Mouse (Mus musculus) midbrain, embryonic 11.5 days (tissue): ENCODE results near the gene Styk1. TPM values are rescaled to one million over a fixed set of nuclear protein-coding genes. Genes with fewer than 3 reads are reported as not detected.

ENCODE experiments used
- ATAC-seq: fragments of 200-750 bp; cut with Nextera tagmentation; 2 replicates; pipeline ENCODE4 v1.8.0; 2017; ENCODE audit warnings: moderate TSS enrichment, moderate library complexity; ENCODE audit not compliant: low FRiP score
- DNase-seq: peaks from one replicate; pipeline ENCODE4 v3.0.0; 2015; ENCODE audit warnings: low spot score; ENCODE audit errors: missing footprints
- H3K27ac ChIP-seq: fragments of 300-500 bp; sonication (generic); 2 replicates; pipeline ENCODE4 v1.5.1; 2014; ENCODE audit warnings: low read depth, low read length
- H3K27me3 ChIP-seq: fragments of 300-500 bp; sonication (generic); 2 replicates; pipeline ENCODE4 v1.6.1; 2014; ENCODE audit warnings: mild to moderate bottlenecking, low read length, moderate library complexity, mixed read lengths; ENCODE audit not compliant: control insufficient read depth, insufficient read depth
- H3K36me3 ChIP-seq: fragments of 300-500 bp; sonication (generic); 2 replicates; pipeline ENCODE4 v1.6.1; 2014; ENCODE audit warnings: mild to moderate bottlenecking, low read length, moderate library complexity, mixed read lengths; ENCODE audit not compliant: control insufficient read depth, insufficient read depth
- H3K4me1 ChIP-seq: fragments of 300-500 bp; sonication (generic); 2 replicates; pipeline ENCODE4 v1.6.1; 2014; ENCODE audit warnings: low read length; ENCODE audit not compliant: control insufficient read depth, insufficient read depth
- H3K4me2 ChIP-seq: fragments of 300-500 bp; sonication (generic); 2 replicates; pipeline ENCODE4 v1.6.1; 2014; ENCODE audit warnings: mild to moderate bottlenecking, moderate library complexity
- H3K4me3 ChIP-seq: fragments of 300-500 bp; sonication (generic); 2 replicates; pipeline ENCODE4 v1.5.1; 2014; ENCODE audit warnings: low read depth, low read length
- H3K9ac ChIP-seq: fragments of 300-500 bp; sonication (generic); 2 replicates; pipeline ENCODE4 v1.6.1; 2014; ENCODE audit warnings: low read length
- H3K9me3 ChIP-seq: fragments of 300-500 bp; sonication (generic); 2 replicates; pipeline ENCODE4 v1.6.1; 2016; ENCODE audit warnings: low read length; ENCODE audit not compliant: control insufficient read depth
- WGBS: fragments of 180-500 bp; shearing (Covaris S2); extraction: QIAGEN DNeasy Blood & Tissue Kit; methylation state at CpG from one replicate; pipeline ENCODE4 v1.1.7; 2014; 5-methylcytosine and 5-hydroxymethylcytosine counted together
- polyA plus RNA-seq: library from polyadenylated mRNA; unstranded; fragments of >200 nt; fragmentation: Nextera tagmentation; extraction: Ambion mirVana; gene quantifications from 2 replicates; pipeline ENCODE4 v1.2.1, GENCODE M21; 2014

Gene Styk1
- polyA plus RNA-seq, 1 experiment from 2014 or later, result 0.86 TPM

DNA sequence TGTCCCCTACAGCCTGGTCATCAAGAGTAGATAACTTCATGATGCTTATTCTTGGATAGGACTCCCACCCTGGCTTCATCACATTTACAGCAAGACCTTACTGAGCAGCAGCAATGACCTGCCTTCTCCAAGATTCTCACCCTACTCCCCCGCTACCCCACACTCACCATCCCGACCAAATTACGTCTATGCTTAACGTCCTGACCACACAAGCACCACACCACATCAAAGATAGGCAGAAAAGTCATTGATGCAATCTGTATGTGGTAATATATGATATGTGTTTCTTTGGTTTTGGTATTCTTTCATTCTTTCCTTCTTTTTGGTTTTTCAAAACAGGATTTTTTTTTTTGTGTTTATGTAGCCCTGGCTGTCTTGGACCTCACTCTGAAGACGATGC lies 19.8 kb upstream of the Styk1 start:
- no peak for ATAC-seq
- no peaks in the 10 kb centered on the region for H3K9me3 ChIP-seq
- H3K4me1 ChIP-seq, result no peaks in the 10 kb centered on the region
- H3K27ac ChIP-seq, result no peak overlapping the region
- H3K4me3 ChIP-seq, result no peak overlapping the region
- H3K27me3 ChIP-seq, result no peaks in the 10 kb centered on the region
- 96% methylated on average over 5 of the region's 5 CpGs for WGBS
- H3K36me3 ChIP-seq, result peaks cover 11% of the 10 kb centered on the region; the same call in 1 of the 2 replicates
- H3K4me2 ChIP-seq, result no peak overlapping the region
- no peak overlapping the region for H3K9ac ChIP-seq
- no peak for DNase-seq

DNA sequence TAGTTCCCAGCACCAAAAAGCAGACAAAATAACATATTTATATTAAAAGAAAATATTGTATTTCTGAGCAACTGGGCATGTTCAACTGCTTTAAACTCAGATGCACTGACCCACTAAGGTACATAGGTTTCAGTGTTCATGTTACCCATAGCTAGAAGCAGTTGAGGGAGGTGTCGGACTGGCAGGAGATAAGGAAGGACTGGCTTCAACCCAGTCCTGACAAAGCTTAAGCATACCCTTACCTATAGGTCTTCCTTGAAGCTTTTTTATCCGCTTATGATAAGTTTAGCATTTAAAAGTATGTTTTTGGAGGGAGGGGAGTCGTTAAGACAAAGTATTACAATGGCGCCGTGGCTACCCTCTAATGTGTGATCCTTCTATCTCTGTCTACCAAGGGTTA lies 17.4 kb upstream of the Styk1 start:
- peaks cover 14% of the 10 kb centered on the region for H3K36me3 ChIP-seq
- 93% methylated on average over 5 of the region's 5 CpGs for WGBS
- no peak overlapping the region for H3K4me3 ChIP-seq
- DNase-seq, result no peak
- no peak for ATAC-seq
- H3K4me2 ChIP-seq, result no peak overlapping the region
- no peaks in the 10 kb centered on the region for H3K4me1 ChIP-seq
- H3K27me3 ChIP-seq, result no peaks in the 10 kb centered on the region
- no peak overlapping the region for H3K27ac ChIP-seq
- no peak overlapping the region for H3K9ac ChIP-seq
- no peaks in the 10 kb centered on the region for H3K9me3 ChIP-seq

DNA sequence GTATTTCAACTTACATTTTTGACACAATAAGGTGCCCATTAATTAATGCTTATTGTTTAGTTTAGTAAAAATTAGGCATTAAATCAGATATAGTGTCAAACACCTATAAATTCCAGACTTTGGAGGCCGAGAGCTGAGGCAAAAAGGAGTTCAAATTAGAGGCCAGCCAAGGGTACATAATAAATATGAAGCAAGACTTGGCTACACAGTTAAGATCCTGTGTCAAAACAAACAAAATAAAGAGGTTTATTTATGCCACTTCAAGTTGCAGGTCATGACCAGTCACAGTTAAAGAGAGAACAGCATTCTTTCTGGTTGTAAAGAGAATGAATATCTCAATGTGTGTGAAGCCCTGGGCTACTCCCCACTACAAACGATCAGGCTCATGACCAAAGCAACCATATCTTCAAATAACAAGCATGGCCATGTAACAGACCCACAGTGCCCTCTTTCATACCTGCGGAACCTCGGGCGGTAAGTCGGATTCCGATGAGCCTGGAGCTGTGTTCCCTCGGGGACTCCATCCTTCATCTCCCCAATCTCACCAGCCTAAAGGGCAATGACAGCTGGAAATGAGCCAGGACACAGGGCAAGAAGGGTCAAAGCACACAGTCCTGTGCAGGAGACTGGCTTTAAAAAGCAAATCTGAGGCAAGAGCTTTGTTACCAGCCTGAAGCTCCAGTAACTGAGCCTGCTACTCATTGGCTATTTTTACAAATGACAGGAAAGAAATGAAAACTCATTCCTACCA lies 16.6 kb upstream of the Styk1 start:
- peaks cover 9% of the 10 kb centered on the region for H3K36me3 ChIP-seq
- H3K27me3 ChIP-seq, result no peaks in the 10 kb centered on the region
- H3K9me3 ChIP-seq, result no peaks in the 10 kb centered on the region
- no peak for ATAC-seq
- H3K4me2 ChIP-seq, result no peak overlapping the region
- no peaks in the 10 kb centered on the region for H3K4me1 ChIP-seq
- no peak overlapping the region for H3K27ac ChIP-seq
- no peak overlapping the region for H3K4me3 ChIP-seq
- WGBS, result 91% methylated on average over 8 of the region's 8 CpGs
- H3K9ac ChIP-seq, result no peak overlapping the region
- peak; percentile 53 for DNase-seq

DNA sequence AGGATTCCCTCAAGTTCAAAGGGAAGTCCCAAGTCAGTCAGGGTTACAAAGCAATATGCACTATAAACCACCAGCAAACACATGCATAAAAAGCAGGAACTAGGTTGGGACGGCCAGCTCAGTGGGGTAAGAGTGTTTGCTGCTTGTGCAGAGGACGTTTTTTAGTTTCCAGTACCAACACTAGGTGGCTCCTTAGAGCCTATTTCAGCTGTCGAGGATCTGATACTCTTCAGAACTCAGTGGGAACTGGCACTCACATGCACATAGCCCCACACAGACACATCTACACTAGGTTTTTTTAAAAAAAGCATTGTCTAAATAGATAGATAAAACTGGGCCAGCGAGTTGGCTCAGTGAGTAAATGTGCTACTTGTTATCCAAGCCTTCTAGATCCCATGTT lies 13.7 kb upstream of the Styk1 start:
- DNase-seq (peak; percentile 71), ATAC-seq (peak; percentile 50; the same call in 1 of the 2 replicates)
- no peak overlapping the region for H3K4me3 ChIP-seq
- peaks cover 7% of the 10 kb centered on the region for H3K36me3 ChIP-seq
- H3K9ac ChIP-seq, result no peak overlapping the region
- H3K4me1 ChIP-seq, result no peaks in the 10 kb centered on the region
- no peaks in the 10 kb centered on the region for H3K9me3 ChIP-seq
- no peaks in the 10 kb centered on the region for H3K27me3 ChIP-seq
- 50% methylated on average over 4 of the region's 4 CpGs for WGBS
- no peak overlapping the region for H3K4me2 ChIP-seq
- no peak overlapping the region for H3K27ac ChIP-seq

DNA sequence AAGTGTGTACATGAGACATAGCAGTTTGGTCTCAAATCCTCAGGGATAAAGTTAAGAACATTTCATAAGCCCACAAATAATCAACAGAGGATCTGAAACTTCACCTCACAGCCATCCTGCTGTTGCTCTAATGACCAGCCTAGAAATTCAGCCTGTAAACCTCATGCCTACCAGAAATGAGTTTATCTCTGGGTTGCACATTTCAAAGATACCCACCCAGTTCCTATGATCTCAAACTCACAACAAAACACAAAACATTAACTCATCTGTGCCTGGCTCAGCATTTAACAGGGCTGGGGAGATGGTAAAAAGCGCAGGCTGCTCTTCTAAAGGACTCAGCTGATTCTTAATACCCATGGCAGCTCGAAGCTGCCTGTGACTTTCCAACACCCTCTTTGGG lies 11.0 kb upstream of the Styk1 start:
- Histone ChIP-seq H3K4me3 (no peak overlapping the region), H3K9ac (no peak overlapping the region), H3K27me3 (no peaks in the 10 kb centered on the region), H3K27ac (no peak overlapping the region), H3K9me3 (no peaks in the 10 kb centered on the region), H3K36me3 (peaks cover 7% of the 10 kb centered on the region), H3K4me2 (no peak overlapping the region), H3K4me1 (no peaks in the 10 kb centered on the region)
- DNase-seq (no peak), ATAC-seq (no peak)
- WGBS, result 88% methylated on average over 2 of the region's 2 CpGs

DNA sequence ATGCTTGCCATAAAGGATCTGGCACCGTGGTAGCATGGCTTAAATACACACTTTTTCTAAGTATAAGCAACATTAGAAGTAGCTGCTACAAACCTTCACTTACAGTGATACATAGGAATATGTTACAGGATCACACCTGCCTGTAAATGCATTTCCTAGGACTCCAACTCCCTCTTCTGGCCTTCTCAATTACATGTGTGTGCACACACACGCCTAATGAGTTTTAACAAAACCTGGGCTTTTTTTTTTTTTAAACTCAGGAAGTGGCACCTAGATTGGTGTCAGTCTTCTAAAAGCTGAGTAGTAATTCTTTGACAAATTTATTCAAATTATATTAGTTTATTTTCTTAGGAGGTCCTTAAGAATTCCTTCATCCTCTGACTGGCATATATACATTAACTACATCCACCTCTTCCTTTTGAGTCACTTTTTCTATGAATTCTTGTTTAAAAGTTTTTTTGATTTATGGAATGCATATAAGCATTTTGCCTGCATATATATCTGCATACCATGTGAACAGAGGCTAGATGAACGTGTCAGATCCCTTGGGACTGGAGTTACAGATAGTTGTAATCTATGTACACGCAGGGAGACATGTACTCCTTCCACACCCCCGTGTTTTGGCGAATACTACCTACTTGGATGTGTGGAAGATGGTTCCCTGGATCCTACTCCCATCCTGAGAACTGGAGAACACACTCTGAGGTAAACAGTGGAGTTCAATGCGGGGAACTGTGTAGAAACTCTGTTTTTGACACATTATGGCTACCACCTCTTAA lies 9.8 kb upstream of the Styk1 start:
- no peak overlapping the region for H3K27ac ChIP-seq
- no peak overlapping the region for H3K9ac ChIP-seq
- H3K4me2 ChIP-seq, result no peak overlapping the region
- peaks cover 6% of the 10 kb centered on the region for H3K36me3 ChIP-seq
- no peak for ATAC-seq
- H3K9me3 ChIP-seq, result no peaks in the 10 kb centered on the region
- no peaks in the 10 kb centered on the region for H3K27me3 ChIP-seq
- H3K4me1 ChIP-seq, result no peaks in the 10 kb centered on the region
- no peak overlapping the region for H3K4me3 ChIP-seq
- DNase-seq, result no peak
- WGBS, result 83% methylated on average over 7 of the region's 7 CpGs

DNA sequence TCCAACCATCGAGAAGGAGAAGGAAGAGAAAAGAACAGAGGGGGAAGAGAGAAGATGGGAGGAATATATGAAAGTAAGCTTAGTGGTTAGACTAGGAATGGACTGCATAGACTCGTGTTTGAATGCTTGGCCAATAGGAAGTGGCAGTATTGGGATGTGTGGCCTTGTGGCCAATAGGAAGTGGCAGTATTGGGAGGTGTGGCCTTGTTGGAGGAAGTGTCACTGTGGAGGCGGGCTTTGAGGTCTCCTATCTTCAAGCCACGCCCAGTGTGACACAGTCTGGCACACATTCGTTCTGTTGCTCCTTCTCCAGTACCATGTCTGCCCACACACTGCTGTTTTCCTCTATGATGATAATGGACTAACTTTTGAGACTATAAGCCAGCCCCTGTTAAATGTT lies 7.3 kb upstream of the Styk1 start:
- 77% methylated on average over 5 of the region's 5 CpGs for WGBS
- DNase-seq, result no peak
- Histone ChIP-seq H3K4me2 (no peak overlapping the region), H3K4me1 (no peaks in the 10 kb centered on the region), H3K36me3 (no peaks in the 10 kb centered on the region), H3K27me3 (no peaks in the 10 kb centered on the region), H3K27ac (no peak overlapping the region), H3K4me3 (no peak overlapping the region), H3K9me3 (no peaks in the 10 kb centered on the region), H3K9ac (no peak overlapping the region)
- ATAC-seq, result peak; percentile 55

DNA sequence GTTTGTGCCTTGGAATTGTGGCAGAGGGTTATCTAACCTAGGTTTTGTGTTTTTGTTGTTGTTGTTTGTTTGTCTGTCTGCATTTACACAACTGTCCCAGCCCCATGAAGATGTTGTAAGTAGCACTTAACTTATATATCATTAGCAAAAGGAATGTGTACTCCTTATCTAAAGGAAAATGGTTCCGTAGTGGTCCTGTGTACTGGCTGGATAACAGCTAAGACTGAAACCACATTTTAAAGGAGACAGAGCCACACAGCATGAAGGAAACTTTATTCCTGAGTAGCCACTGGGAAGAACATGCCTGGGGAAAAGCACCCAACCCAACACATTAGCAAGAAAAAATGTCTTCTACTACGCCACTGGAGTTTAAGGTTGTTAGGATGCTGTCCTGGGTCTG lies 6.1 kb upstream of the Styk1 start:
- WGBS, result 87% methylated on average over 2 of the region's 2 CpGs
- H3K27me3 ChIP-seq, result no peaks in the 10 kb centered on the region
- no peak for ATAC-seq
- H3K9me3 ChIP-seq, result no peaks in the 10 kb centered on the region
- H3K36me3 ChIP-seq, result no peaks in the 10 kb centered on the region
- H3K4me2 ChIP-seq, result no peak overlapping the region
- no peak for DNase-seq
- no peak overlapping the region for H3K9ac ChIP-seq
- no peak overlapping the region for H3K27ac ChIP-seq
- no peaks in the 10 kb centered on the region for H3K4me1 ChIP-seq
- no peak overlapping the region for H3K4me3 ChIP-seq

DNA sequence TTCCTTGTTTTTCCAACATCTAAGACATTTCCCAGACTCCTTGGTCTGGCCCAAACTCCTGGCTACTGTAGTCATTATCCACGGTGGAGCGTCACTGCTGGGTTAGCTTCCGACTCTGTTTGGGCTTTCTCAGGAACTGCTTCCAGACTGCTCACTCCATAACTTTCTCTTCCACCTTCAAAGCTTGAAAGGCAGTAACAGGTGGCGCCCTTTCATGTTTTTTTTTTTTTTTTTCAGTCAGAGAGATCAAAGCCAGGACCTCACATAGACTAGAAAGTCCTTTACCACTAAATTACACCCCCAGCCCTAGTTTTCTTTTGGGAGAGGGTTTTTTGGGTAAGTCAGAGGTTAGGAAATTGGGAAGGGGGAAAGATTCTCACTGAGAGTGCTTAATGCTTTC lies 1.5 kb upstream of the Styk1 start:
- Histone ChIP-seq H3K4me2 (no peak overlapping the region), H3K27ac (no peak overlapping the region), H3K27me3 (no peaks in the 10 kb centered on the region), H3K4me1 (0 out of 2 replicates have a peak, but pooled peaks cover 3% of the 10 kb centered on the region), H3K9ac (no peak overlapping the region), H3K4me3 (no peak overlapping the region), H3K9me3 (no peaks in the 10 kb centered on the region), H3K36me3 (no peaks in the 10 kb centered on the region)
- DNase-seq, result no peak
- ATAC-seq, result no peak
- 76% methylated on average over 4 of the region's 4 CpGs for WGBS
